Mouse (Mus musculus) embryo, embryonic 11.5 days (tissue): ENCODE measurements at regions not wholly inside any gene's neighbourhood (a gene's known extent, or its start where the extent isn't known, plus 50 kb on each side); places are given as distances from the start of the nearest gene placed in this dataset.
A peak's percentile ranks its signal among the peaks of the same experiment; 100 is the strongest.
"Not testable (repeated sequence)": the region's sequence is repeated elsewhere in the genome, so short reads cannot be mapped to it uniquely, and the experiment has no call there.

Source experiments
- DNase-seq: peaks from one replicate; pipeline ENCODE4 v3.0.0-alpha.2; 2012; ENCODE audit warnings: low read depth, low spot score

GRCm38 (mm10) chr6:48175234-48175633 lies 88.8 kb upstream of the Zfp746 start:
- DNase-seq, result no peak

- DNase-seq, result not testable (repeated sequence)
These were observed 86.4 kb upstream of the Zfp746 start for GRCm38 (mm10) chr6:48172769-48173168.

- peak; percentile 61 for DNase-seq
These were observed 50.5 kb upstream of the Zfp746 start for GRCm38 (mm10) chr6:48136851-48137250.
